Mouse (Mus musculus) left cerebral cortex, adult 18-20 months (tissue): ENCODE measurements around the gene Selplg. TPM values are rescaled to one million over a fixed set of nuclear protein-coding genes. Genes with fewer than 3 reads are reported as not detected.
"Not testable (repeated sequence)": the region's sequence is repeated elsewhere in the genome, so short reads cannot be mapped to it uniquely, and the experiment has no call there.

Source experiments
- DNase-seq, 2 experiments: peaks; one replicate each; pipeline ENCODE4 v3.0.0; 2021 to 2022; ENCODE audit warnings: low spot score in 2 of 2, mixed read lengths in 1 of 2
- total RNA-seq, 2 experiments: library from RNA; stranded (reverse); gene quantifications; 2 replicates each; pipeline ENCODE4 v1.2.3; 2021

Gene Selplg
- total RNA-seq, 2 experiments from 2014 or later = 26.3 to 27.5 TPM

GRCm38 (mm10) chr5:113796401-113797148 lies 35.9 kb downstream of the Selplg start:
- DNase-seq = no peak

DNA sequence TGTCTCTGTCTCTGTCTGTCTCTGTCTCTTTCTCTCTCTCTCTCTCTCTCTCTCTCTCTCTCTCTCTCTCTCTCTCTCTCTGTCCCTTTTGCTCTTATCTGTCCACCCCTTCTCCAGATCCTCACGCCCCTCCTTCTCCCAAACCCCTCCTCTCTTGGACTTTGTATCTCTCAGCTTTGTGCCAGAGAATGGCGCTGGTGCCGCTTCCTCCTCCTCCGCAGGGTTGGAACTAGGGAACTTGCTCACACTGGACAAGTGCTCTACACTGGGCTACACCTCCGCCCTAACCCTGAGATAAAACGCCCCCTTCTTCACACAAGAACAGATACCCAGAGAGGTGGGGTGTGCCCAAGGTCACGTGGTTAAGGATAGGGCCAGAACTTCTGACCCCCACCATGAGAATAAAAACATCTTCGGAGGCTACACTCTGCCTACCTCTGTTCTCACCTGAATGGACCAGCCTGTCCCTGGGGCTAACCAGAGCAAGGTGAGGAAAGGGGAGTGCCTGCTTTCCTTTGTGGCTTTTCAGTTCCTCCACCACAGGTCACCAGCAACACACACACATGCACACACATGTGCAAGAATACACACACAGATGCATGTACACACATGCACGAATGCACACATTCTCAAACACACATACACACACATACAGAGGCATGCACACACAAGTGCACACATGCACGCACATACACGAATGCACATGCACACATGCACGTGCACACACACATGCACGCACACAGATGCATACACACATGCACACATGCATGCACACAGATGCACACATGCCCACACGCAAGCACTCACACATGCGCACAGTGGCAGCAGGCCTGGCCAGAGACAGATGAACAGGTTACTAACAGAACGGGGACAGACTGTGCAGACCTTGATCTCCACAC lies 41.0 kb downstream of the Selplg start:
- DNase-seq = no peak

DNA sequence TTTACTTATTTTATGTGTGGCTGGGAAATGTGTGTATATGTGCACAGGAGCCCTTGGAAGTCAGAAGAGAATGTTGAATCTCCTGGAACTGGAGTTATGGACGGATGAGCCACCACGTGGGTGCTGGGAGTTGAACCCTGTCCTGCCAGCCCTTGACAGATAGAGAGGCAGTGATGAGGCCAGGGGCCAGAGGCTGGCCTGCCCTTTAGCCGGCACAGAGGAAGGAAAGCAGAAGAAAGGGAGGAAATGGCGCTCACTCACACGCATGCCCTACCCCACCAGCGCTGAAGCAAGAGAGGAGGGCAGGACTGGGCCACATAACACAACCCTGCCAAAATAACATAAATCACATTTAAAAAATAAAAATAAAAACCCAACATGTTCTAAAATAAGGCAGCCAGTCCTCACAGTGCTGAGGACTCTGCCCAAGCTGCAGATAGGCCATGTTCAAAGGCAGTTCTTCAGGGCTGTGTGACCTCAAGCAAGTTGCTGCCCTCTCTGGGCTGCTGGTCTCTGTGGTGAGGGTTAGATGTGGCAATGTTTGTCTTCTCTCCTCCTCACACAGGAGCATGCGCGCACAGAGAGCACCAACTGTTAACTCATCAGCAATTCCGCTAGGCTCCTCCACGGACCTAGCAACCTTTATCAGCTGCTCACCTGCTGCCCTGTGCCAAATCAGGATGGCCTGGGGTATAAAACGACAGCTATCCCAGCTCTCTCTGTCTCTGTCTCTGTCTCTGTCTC lies 41.8 kb downstream of the Selplg start:
- no peak for DNase-seq

- DNase-seq = no peak
Observed at GRCm38 (mm10) chr5:113789075-113789788, 43.2 kb downstream of the Selplg start.

- DNase-seq = no peak
Observed at GRCm38 (mm10) chr5:113788645-113789044, 43.8 kb downstream of the Selplg start.

DNA sequence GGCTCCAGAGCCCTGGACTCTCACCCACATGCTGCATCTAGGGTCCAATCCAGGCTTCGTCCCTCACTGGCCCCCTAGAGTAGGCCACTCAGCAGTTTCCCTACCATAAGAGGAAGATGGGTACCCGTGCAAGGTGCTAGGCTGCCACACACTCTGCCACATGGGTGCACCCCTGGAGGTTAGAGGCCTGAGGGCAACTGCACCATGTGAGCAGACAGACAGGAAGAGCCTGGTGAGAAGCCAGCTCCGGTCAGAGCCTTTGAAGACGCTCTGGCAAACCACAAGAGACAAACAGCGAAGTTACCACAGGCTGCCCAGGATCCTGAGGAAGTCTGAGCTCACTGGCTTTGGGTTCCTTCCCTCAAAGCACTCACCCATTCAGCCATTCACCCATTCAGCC lies 45.5 kb downstream of the Selplg start:
- no peak for DNase-seq

- not testable (repeated sequence) for DNase-seq
Observed at GRCm38 (mm10) chr5:113784104-113784503, 48.3 kb downstream of the Selplg start.

DNA sequence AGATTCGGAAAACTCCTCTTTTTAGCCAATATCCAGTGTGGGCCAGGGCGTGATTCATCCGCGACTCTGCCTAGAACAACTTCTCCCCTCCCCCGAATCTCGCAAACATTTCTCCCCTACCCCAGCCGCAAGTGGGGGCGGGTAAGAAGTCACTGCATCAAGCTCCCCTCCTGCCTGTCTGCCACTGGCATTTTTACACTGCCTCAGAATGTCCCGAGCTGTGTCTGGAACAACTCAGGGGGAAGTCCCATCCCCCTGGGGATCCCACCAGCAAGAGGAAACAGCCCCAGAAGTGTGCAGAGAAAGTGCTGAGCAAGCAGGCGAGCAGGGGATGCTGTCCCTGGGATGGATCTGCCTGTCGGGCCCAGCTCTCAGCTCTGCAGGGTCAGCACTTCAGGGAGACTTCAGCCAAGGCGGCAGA lies 48.9 kb downstream of the Selplg start:
- DNase-seq = peak; percentile 32 to 57

- DNase-seq = no peak
Observed at GRCm38 (mm10) chr5:113782624-113783023, 49.8 kb downstream of the Selplg start.

GRCm38 (mm10) chr5:113781875-113782274 lies 50.6 kb downstream of the Selplg start:
- no peak for DNase-seq

DNA sequence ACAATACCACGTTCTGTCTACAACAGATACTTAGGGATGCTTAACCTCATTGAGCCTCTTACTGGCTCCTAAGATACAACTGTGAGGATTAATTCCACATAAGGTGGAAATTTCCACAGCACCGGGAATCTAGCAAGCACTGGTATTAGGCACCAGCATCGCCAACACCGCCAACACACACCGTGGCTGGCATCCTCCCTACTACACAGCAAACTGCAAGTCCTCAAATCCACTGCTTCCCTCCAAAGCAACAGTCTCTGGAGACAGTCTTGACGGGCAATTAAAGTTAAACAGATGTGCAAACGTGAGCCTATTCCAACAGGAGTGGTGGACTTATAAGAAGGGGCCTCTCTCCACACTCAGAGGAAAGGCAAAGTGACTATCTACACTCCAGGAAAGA lies 51.2 kb downstream of the Selplg start:
- DNase-seq = no peak

GRCm38 (mm10) chr5:113780763-113781162 lies 51.7 kb downstream of the Selplg start:
- DNase-seq = no peak

- DNase-seq = no peak
Observed at GRCm38 (mm10) chr5:113780082-113780752, 52.2 kb downstream of the Selplg start.

DNA sequence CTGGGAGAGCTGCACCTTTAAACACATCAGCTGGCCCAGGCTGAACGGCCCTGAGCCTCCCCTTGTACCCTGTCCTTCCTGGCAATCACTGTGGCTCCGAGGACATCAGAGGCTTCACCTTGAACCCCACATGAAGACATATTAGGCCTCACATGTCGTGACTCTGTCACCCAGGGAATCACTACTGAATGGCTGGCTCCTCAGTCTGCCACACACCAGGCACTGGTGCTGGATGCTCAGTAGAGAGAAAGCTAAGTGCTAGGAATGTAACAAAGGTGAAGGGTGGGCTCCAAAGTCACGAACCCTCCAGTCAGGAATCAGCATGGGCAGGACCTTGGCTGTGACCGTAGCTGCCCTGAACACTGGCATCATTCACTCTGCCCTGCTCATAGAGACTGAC lies 52.9 kb downstream of the Selplg start:
- DNase-seq = no peak

GRCm38 (mm10) chr5:113777728-113778127 lies 54.7 kb downstream of the Selplg start:
- DNase-seq = not testable (repeated sequence)

GRCm38 (mm10) chr5:113776896-113777226 lies 55.6 kb downstream of the Selplg start:
- DNase-seq = no peak

DNA sequence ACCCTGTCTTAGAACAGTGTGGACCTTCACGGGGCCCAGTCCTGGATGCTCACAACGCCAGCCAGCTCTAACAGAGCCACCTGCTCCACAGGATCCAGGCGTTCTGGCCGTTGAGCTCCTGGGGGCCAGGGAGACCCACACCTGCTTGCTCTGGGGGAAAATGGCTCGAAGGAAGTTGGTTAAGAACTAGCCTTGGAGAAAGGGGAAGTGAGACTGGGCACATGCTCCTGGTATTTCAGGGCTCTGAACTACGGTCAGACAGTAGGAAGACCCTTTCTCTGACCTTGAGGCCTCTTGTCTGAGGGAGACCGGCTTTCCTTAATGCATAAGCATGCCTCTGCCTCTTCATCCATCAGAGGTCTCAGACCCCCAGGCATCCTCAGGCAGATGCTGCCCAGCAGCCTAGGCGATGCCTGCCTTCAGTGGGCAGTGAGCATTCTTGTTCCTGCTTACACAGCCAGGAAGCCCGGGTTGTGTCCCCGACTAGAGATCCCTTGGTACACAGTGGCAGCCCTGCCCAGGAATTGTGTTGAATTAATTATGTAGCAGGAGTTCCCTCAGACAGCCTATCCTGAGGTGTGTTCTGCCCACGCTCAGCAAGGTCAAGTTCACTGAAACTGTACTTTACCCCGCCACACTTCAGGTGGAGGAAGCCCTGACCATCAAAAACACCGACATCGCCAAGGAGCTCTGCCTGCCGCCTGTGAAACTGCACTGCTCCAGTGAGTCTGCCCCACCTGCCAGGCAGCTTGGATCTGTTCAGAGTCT lies 56.1 kb downstream of the Selplg start:
- DNase-seq = no peak

DNA sequence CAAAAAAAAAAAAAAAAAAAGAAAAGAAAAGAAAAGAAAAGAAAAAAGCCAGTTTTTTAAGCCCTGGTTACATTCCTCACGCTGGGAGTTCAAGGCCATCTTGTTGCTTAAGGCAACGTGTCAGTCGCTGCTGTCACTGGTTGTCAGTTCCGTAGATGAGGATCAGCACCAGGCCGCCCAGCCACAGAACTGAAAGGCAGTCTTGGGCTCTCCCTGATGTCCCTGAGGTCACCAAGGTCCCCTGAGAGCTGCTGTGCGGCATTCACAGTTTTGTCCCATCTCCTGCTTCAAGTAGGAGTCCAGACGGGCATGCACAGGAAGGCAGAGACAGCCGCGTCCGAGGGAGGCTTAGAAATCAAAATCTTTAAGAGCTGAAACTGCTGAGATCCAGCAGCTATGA lies 56.9 kb downstream of the Selplg start:
- DNase-seq = no peak

GRCm38 (mm10) chr5:113773664-113774063 lies 58.8 kb downstream of the Selplg start:
- DNase-seq = peak; percentile 77 to 87
